Mouse (Mus musculus) urinary bladder, postnatal 25 days (tissue): ENCODE data around the gene Tmem50b.

Experiments
- DNase-seq: peaks from one replicate; pipeline ENCODE4 v3.0.0; 2022; ENCODE audit warnings: low spot score

The Tmem50b gene

DNA sequence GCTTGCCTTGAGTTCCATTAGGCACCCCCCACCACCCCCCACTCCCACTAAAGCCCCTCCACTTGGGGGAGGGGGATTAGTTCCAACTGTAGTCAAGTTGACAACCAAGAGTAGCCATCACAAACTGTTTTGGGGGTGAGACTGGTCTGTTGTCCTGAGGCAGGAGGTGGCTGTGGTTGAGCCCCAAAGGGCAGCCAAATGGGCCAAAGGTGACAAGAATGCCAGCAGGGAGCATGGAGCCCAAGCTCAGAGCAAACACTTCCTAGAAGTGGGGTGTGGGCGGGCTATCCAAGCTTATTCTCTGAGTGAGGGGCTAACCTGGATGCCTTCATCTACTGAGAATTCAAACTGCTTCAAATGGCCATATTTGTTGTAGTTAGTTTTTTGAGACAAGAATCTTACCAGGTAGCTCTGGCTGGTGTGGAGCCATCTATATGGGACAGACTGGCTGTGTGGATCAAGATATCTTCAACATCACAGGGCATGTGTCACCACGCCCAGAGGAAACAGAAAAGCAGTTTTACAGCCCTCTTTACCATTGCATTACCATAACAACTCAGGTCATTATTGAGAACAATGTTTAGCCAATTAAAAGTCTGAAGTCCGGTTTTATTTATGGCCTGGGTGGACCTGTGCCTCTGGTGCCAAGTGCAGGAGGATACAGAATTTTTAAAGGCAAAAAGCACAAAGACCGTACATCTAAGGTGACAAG lies 32.9 kb downstream of the Tmem50b start:
- no peak for DNase-seq

DNA sequence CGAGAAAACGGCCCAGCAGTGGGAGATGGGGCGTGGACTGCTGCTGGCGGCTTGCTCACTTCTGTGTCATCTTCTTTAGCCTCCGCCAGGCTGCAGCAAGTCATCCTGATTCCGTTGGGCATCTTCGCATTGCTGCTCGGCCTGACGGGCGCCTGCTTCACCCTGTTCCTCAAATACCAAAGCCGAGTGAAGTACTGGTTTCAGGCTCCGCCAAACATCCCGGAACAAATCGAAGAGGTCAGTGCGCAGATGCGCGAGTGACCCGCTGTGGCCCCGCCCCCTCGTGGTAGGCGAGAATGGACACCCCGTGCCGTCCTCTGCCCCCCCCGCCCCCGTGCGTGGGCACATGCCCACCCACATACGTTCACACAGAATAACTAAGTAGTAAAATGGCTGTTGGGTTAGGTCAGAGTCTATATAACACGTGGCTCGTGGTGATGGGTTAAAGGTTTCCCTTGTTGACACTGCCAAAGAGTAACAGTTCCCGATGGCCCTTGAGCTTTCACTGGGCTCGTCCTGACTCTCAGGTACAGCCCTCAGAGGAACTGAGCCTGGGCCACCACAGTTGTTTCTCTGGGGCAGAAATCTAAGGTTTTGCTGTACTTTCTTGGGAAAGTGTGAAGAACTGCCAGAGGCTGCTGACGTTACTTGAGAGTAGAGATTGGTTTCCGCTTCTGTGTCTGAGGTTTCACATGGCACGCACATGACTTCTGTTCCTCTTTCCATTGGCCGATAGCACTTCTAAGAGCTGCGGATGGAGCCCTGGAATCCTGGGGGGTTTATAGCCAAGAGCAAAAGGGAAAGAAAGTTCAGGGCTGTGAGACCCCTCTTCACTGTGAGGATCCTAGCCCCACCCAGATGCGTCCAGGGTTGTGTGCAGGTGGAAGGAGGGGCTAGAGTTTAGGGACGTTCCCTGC lies 35.8 kb downstream of the Tmem50b start:
- DNase-seq: no peak

DNA sequence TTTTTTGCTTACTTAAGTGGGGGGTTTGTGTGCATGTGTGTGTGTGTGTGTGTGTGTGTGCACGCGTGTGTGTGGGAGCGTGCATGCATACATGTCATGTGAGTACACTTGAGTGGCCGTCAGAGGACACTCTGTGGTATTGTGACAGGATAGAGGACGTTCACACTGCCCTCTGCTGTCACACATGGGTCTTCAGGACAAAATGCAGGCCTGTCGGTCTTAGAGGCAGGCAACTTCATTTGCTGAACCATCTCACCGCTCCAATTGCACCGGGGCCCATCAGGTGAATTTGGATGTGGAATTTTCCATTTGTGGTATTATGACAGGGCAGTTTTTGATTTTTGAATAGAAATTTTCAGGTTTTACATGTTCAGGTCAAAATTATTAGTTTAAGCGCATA lies 36.5 kb downstream of the Tmem50b start:
- DNase-seq: no peak

DNA sequence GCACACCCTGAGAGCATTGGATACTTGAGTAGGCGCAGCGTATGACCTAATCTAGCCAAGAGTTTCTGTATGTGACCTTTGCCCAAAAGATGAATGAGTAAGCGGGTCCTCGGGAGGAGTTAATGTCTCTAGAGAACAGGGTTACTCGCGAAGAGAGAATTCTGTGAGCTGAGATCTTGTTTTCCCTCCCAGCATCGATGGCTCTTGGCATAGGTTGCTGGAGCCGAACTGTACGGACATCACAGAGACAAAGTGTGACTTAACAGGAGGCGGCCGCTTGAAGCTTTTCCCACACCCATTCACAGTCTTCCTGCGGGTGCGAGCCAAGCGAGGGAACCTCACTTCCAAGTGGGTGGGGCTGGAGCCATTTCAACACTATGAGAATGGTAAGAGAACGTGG lies 39.9 kb downstream of the Tmem50b start:
- DNase-seq: no peak

DNA sequence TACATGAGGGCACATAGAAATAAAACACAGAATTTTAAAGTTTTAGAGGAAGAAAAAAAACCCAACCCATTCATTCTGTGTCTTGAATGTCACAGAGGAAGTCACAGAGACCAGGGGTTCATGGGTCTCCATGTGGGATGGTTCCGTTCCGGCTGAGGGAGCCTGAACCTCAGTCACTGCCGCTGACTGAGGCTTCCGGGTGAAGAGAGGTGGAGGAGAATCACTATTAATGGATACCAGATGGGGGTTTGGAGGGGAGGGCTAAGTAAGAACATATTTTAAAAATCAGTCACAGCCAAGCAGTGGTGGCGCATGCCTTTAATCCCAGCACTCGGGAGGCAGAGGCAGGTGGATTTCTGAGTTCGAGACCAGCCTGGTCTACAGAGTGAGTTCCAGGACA lies 40.4 kb downstream of the Tmem50b start:
- no peak for DNase-seq

DNA sequence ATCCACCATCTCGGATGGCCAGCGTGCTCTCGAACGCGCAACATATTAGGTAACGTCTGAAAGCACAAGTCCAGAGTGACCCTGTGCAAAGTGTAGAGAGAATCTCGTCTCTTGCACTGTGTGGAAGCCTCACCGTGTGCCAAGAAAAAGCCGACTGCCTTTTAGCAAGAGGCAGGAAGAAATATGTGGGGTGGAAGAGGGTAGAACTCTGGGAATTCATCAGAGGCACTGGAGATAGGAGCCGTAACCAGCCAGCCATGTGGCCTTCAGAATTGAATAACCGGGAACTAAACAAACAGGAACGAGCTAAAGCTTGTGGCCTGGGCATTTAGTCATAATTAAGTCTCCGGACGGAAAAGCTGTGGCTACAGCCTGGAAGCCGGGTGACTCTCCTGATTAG lies 40.9 kb downstream of the Tmem50b start:
- DNase-seq: no peak

DNA sequence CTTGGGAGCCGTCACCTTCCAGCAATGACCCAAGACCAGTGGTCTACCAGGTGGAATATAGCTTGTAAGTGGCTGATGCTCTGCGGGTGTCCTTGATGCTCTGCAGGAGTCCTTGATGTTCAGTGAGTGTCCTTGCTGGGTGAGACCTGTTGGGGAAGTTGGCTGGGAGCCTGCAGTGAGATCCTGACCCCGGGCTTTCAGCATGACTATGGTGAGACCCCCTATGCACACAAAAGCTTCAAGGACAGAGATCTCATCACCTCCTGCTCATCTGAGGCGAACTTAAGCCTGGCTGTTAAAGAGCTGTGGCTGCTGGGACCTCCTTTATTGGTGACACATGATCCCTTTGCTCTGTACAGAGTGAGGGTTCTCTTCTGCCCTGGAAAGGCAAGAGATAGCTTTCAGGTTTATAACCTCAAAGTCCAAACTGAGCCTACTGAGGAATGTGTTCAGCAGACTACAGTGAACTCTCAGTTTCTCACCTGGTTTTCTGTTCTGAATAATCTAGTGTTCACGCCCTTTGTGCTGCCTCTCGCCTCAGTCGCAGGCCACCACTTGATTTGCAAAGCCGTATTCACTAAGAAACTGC lies 42.5 kb downstream of the Tmem50b start:
- DNase-seq: no peak

DNA sequence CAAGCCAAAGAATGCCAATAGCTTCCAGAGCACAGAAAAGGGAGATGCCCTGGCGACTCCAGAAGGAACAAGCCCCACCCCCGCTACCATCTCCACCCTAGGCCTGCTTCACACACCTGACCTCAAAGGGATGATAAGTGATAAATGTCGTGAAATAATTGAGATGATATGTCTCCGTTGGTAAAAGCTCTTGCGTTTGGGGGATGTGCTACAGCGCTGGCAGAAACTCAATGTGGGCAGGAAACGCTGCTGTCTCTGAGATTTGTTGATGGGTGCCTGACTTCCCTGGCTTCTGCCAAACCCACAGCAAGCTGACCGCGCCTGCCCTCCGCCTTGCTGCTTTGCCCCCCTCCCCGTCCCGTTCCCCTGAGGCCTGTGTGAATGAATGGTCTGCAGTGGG lies 44.0 kb downstream of the Tmem50b start:
- no peak for DNase-seq

DNA sequence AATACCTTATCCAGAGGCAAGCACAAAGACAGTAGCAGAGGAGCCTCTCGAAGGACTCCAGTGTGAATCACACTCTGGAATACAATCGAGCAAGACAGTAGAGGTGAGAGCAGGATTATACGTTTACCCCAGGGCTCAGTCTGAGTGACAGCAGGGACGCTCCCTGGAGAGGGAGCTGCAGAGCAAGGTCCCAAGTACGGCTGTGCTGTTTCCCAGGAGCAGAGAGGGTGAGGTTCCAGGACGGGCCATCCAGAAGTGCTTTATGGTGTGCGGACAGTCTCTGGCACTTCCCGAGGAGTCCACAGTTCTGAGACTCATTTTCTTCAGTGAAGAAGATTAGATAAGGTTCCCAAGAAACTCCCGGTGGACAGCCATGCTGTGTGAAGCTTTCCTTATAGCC lies 45.5 kb downstream of the Tmem50b start:
- DNase-seq: no peak

DNA sequence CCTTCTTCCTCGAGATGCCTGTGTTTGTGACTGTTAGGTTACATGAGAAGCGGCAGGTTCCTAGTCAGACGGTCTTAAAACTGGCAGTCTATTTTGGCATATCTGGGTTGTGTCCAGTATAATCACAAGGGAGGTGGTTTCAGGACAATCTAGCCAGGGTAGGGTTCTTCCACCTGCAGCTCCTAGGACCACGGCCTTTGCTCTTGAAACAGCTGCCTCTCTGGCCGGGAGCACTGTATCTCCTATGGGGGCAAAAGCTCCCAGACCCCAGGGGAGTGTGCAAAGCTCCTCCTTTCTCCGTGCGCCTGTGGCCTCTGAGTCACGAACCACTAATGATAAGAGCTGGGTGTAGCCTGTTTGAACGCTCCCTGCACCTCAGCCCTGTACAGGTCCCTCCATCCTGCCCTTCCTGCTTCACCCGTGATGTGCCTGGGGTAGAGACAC lies 46.5 kb downstream of the Tmem50b start:
- DNase-seq: peak; percentile 20

DNA sequence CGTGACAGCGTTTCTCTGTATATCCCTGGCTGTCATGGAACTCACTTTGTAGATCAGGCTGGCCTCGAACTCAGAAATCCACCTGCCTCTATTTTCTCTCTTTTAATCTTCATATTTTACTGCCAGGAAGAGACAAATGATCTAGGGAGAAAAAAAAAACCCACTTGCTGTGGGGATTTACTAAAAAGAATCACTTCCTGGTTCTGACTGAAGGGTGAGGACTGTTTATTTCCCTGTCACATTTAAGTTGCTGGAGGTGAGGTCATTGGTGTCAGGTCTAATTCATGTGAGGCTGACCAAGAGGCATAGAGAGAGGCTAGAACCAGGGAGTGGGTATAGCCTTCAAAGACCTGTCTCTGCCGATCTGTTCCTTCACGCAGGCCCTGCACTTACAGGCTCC lies 48.0 kb downstream of the Tmem50b start:
- DNase-seq: no peak

DNA sequence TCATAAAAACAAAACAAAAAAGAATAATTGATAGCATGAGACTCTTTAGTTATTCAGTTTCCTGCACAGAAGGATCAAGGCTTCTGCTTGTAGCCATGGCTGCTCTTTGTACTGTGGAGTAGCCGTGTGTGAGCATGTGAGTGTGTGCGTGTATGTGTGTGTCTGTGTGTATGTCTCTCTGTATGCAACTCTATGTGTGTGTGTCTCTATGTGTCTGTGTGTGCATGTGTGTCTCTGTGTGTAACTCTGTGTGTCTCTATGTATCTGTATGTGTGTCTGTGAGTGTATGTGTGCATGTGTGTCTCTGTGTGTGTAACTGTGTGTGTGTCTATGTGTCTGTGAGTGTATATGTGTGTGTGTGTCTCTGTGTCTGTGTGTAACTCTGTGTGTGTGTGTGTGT lies 48.6 kb downstream of the Tmem50b start:
- no peak for DNase-seq

DNA sequence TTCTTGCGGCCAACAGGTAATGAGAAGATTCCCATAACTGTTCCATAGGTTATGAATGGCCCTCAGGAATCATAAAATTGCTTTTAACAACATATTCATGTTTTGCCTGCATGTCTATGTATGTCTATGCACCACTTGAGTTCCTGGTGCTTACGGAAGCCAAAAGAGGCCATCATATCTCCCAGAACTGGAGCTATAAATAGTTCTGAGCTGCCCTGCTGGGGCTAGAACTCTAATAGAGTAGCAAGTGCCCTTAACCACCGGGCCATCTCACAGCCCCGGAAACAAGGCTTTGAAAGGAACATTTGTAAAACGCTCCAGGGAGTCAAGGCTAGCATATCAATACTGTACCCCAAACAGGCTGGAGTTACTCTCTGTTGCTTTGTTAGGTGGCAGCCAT lies 49.0 kb downstream of the Tmem50b start:
- DNase-seq: no peak

DNA sequence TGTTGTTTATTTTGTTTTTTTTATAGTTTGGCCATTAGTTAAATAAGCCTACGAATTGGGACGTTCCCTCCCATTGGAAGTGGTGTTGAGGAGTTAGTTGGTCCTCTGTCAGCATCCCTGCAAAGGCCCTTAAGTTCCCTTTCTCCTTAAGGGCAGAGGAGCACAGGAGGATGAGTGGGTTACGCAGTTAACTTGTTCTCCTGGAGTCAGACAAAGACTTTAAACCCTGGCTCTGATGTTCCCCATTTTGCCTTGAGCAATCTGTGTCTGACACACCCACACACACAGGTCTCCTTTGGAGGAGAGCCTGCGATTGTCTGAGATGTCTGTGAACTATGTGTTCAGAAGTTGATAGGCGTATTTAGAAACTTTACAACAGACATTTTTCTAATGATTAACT lies 49.6 kb downstream of the Tmem50b start:
- no peak for DNase-seq

DNA sequence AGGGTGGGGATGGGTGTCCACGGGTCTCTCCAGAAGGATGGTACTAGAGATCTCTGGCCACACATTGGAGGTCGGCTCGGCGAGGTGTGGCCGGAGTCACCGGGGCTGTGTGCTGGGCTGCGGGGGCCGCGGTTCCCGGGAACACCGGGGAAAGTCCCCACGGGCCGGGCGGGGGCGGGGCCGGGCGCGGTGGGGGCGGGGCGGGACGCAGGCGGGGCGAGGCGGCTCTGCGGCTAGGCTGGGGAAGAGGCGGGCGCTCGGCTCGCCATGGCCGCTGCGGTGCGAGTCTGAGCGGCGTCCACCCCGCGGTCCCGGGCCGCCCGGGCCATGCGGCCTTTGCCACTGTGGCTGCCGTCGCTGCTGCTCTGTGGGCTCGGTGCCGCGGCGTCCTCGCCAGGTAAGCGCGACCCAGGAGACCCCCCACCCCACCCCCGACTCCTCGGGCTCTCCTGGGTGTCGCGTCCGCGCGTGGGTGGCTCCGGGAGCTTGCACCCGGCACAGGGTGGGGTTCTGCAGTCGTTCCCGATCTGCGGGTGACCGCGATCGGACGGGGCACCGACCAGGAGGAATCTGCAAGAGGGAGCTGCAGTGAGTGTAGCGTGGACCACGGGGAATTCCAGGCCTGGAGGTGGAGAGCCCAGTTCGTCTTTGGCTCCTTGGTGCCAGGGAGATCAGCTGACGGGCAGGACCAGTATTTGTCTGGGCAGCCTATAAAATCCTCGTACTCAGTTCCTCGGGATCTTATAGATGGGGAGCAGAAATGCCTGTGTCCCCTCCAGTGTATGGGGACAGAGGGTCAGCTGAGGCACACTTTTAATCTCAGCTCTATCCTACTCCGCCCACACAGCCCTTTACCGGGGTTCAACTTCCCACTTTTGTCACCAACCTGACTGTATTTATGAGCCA lies 50.5 kb downstream of the Tmem50b start, which contains the start of gene Ifngr2:
Ifngr2 (plus strand) TSS at position 237 of the 906 bp plus-strand sequence.
- DNase-seq: peak; percentile 64

DNA sequence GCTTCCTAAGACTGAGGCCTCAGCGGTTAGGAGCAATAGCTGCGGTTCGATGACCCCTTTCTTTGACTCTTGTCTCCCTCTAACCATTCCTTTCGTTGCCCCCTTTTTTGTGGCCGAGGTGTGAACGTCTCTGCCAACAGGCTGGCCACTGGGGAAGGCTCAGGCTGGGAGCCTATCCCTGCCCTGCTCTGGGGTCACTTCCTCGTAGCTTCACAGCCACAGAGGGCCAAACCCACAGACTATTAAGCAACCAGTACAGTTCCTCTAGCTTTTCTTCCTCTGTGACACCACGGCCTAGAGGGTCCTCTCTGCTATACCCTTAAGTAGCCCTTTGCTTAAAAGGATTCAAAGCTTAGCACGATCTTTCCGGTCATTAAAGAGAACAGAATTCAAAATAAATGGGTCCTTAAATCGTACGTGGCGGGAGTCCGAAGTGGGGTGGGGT lies 51.2 kb downstream of the Tmem50b start:
- DNase-seq: no peak

DNA sequence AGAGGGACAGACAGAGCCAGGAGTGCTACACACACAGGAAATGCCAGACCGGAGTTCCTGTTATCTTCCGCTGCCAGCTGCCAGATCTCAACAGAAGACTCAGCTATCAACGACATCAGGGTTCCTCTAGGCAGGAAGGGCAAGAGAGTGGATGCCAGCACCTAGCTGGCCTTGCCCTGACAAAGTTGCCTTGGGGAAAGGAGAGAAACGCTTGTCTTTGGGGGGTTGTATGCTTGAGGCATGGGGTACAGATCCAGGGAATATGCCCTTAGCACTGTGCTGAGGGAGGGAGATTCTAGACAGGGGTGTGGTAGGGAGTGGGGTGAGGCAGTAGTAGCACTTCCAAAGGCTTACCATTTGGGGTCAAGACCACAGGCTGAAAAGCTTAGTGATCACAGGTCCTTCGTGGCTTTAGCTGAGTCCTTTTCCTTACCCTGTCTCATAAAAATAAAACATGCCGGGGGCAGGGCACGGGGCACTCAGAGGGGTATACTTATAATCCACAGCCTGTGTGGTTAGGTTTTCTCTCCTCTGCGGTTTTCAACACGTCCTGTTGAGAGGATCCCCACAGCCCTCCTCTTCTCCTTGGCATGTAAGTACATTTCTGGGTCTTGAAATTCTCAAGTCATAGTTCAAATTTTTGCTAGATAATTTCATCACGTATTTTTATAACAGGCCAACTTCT lies 51.9 kb downstream of the Tmem50b start:
- DNase-seq: no peak

DNA sequence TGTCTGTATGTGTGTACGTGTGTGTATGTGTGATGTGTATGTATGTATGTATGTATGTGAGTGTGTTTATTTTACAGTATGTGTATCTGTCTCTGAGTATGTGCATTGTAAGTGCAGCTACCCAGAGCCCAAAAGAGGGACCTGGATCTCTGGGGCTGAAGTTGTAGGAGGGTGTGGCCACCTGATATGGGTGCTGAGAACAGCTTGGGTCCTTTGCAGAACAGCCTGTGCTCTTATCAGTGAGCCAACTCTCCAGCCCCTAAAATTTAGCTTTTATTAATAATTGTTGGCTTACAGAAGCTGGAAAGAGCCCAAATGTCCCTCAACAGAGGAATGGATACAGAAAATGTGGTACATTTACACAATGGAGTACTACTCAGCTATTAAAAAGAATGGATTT lies 54.0 kb downstream of the Tmem50b start:
- DNase-seq: no peak

DNA sequence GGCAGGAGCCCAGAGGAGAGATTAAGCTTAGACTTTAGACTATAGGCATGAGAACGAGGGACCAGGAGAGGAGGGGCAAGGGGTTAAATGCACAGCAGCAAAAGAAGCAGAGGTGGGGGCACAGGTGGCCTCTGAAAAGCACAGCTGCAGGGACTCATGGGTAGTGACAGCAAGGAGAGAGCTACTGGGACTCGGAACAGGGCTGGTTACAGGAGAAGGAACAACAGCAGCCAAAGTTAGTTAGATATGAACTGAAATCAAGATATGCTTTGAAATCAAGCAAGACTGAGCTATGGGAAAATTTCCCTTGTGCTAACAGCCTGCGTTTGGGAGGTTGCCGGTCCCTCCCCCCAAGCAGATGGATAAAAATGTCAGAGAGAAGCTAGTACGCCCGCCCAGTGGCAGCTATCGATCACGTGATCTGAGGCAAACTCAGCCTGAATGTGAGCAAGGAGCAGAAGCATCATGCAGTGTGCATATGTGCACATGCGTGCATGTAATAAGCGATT lies 56.0 kb downstream of the Tmem50b start:
- no peak for DNase-seq

DNA sequence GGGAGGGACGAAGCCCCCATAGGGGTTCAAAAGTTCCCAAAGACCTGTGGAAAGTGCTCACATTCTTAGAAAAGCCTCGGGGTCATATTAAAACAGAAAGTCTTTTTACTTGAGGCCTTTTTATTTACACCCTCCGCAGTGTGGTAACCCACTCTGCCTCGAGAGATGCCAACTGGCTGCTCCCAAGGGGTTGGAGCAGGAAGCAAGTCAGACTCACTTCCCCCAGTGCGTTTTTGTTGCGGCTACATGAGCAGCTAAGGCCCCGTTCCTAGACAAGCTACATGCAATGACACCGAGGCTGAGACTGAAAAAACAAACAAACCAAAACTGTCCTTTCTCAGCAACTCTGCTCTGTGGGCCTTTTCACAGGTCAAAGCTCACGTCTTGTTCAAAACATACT lies 59.1 kb downstream of the Tmem50b start:
- DNase-seq: no peak

DNA sequence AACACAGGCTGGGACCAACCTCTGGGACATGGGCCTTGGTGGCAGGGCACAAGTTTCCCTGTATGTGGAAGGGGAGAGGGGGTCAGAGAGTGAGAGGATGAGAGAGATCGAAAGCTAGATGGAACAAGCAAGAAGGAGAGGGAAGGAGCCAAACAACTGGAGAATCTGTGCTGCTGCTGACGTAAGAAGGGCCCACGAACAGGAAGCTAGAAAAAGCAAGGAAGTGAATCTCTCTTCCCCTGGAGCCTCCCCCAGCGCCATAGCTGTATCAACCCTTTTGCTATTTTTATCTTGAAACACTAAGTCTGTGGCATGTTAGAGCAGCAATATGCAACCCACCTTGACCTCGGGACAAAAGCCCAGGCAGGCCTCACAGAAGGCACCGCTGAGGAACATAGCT lies 59.5 kb downstream of the Tmem50b start:
- no peak for DNase-seq
